Mouse (Mus musculus) midbrain, embryonic 12.5 days (tissue): ENCODE data around the gene Psip1. TPM values are rescaled to one million over a fixed set of nuclear protein-coding genes. Genes with fewer than 3 reads are reported as not detected.
"Not testable (repeated sequence)": the region's sequence is repeated elsewhere in the genome, so short reads cannot be mapped to it uniquely, and the experiment has no call there.

Experiments
- ATAC-seq: fragments of 200-750 bp; cut with Nextera tagmentation; 2 replicates; pipeline ENCODE4 v1.8.0; 2017; ENCODE audit warnings: low read depth, moderate TSS enrichment, moderate library complexity; ENCODE audit not compliant: low FRiP score
- H3K27ac ChIP-seq: fragments of 300-500 bp; sonication (generic); replicated peaks from 2 replicates; pipeline ENCODE4 v1.5.1; 2016; ENCODE audit warnings: mild to moderate bottlenecking
- H3K27me3 ChIP-seq: fragments of 300-500 bp; sonication (generic); 2 replicates; pipeline ENCODE4 v1.6.1; 2016; ENCODE audit warnings: mild to moderate bottlenecking
- H3K36me3 ChIP-seq: fragments of 300-500 bp; sonication (generic); 2 replicates; pipeline ENCODE4 v1.6.1; 2016
- H3K4me1 ChIP-seq: fragments of 300-500 bp; sonication (generic); 2 replicates; pipeline ENCODE4 v1.6.1; 2016
- H3K4me2 ChIP-seq: fragments of 300-500 bp; sonication (generic); replicated peaks from 2 replicates; pipeline ENCODE4 v1.6.1; 2016; ENCODE audit warnings: mild to moderate bottlenecking, moderate library complexity
- H3K4me3 ChIP-seq: fragments of 300-500 bp; sonication (generic); 2 replicates; pipeline ENCODE4 v1.5.1; 2016; ENCODE audit warnings: mild to moderate bottlenecking
- H3K9ac ChIP-seq: fragments of 300-500 bp; sonication (generic); replicated peaks from 2 replicates; pipeline ENCODE4 v1.6.1; 2016; ENCODE audit warnings: mild to moderate bottlenecking, moderate library complexity
- H3K9me3 ChIP-seq: fragments of 300-500 bp; sonication (generic); 2 replicates; pipeline ENCODE4 v1.6.1; 2016; ENCODE audit warnings: mild to moderate bottlenecking
- WGBS: fragments of 180-500 bp; shearing (Covaris S2); methylation state at CpG from one replicate; pipeline ENCODE4 v1.1.7; 2016; 5-methylcytosine and 5-hydroxymethylcytosine counted together
- polyA plus RNA-seq: library from polyadenylated mRNA; unstranded; fragments of >200 nt; fragmentation: Nextera tagmentation; extraction: Ambion mirVana; gene quantifications from 2 replicates; pipeline ENCODE4 v1.2.1, GENCODE M21; 2016

Psip1 gene
- polyA plus RNA-seq, 1 experiment from 2014 or later, result 449 TPM

DNA sequence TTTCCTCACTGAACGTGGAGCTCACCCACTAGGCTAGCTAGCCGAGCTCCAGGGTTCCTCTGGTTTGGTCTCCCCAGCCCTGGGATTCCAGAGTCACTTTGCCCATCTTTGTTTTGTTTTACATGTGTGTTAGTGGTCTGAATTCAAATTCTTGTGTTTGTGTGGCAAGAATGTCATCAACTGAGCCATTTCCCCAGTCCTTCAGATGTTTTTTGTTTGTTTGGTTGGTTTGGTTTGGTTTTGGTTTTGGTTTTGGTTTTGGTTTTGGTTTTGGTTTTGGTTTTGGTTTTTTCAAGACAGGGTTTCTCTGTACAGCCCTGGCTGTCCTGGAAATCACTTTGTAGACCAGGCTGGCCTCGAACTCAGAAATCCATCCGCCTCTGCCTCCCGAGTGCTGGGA, 10.8 kb upstream of the Psip1 start:
- H3K4me3 ChIP-seq, H3K9ac ChIP-seq, H3K4me1 ChIP-seq, H3K4me2 ChIP-seq, H3K27ac ChIP-seq, H3K9me3 ChIP-seq, ATAC-seq, H3K27me3 ChIP-seq, H3K36me3 ChIP-seq: not testable (repeated sequence)
- WGBS, result 90% methylated on average over 5 of the region's 5 CpGs

DNA sequence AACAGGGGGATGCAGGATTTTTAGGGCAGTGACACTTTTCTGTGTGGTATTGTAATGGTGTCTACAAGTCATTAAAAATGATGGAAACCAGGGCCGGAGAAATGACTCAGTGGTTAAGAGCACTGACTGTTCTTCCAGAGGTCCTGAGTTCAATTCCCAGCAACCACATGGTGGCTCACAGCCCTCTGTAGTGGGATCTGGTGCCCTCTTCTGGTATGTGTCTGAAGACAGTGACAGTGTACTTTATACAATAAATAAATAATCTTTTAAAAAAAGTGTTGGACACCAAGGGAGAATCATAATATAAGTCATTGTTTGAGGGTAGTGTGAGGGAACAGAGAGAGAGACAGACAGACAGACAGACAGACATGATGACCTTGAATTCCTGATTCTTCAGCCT, 6.9 kb upstream of the Psip1 start:
- 100% methylated on average over 1 of the region's 1 CpGs for WGBS
- ATAC-seq, result no peak

DNA sequence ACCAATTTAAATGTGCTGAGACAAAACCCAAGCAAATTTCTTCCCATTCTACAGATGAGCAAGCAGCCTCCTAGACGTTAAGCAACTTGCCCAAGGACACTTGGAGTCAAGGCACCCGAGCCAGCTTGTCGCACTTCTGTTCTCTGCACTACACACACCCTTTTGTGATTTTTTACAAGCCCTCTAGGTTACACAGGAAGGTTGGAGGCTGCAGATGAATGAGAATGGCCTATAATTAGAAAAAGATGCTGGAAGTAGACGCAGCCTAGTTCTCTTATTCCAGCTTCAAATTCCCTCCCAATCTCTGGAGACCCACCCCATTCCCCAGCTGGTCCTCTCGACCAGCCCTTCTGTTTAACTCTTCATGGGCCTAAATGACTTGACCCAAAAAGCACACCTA, 2.9 kb upstream of the Psip1 start:
- Histone ChIP-seq H3K9ac (no peak overlapping the region), H3K4me3 (no peak overlapping the region), H3K27ac (no peak overlapping the region), H3K27me3 (no peaks in the 10 kb centered on the region), H3K9me3 (no peaks in the 10 kb centered on the region), H3K4me1 (peaks cover 27% of the 10 kb centered on the region), H3K4me2 (no peak overlapping the region), H3K36me3 (peaks cover 2% of the 10 kb centered on the region)
- WGBS, result 29% methylated on average over 5 of the region's 5 CpGs
- ATAC-seq, result no peak

More for the DNA sequence above, 6.9 kb upstream of the Psip1 start:
- Histone ChIP-seq H3K4me2 (no peak overlapping the region), H3K36me3 (no peaks in the 10 kb centered on the region), H3K27me3 (no peaks in the 10 kb centered on the region), H3K27ac (no peak overlapping the region), H3K4me3 (no peak overlapping the region), H3K9ac (no peak overlapping the region), H3K9me3 (no peaks in the 10 kb centered on the region), H3K4me1 (peaks cover 7% of the 10 kb centered on the region)

DNA sequence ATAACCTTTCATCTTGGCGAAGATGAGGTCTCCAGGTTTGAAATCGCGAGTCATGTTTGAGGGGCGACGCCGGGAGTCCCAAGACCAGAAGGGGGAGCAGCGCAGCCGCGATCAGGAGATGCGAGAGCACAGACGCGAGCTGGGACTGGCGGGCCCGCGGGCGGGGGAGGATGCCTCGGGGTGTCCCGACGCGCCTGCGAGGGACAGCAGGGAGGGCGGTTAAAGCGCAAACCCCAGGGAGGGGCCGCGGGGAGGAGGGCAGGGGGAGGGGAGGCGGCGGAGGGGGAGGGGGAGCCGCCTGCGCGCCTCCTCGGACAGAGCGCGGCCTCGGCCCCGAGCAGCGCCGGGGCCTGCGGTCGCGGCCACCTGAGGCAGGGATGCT, 533 bp downstream of the Psip1 start:
- ATAC-seq, result peak; percentile 79
- no peaks in the 10 kb centered on the region for H3K9me3 ChIP-seq
- H3K9ac ChIP-seq, result peak overlapping the region; percentile 98
- peak overlapping the region; percentile 66 for H3K4me2 ChIP-seq
- WGBS, result under 1% methylated on average over 12 of the region's 40 CpGs
- H3K36me3 ChIP-seq, result peaks cover 29% of the 10 kb centered on the region
- H3K4me3 ChIP-seq, result peak overlapping the region; percentile 99
- peaks cover 38% of the 10 kb centered on the region for H3K4me1 ChIP-seq
- H3K27ac ChIP-seq, result peak overlapping the region; percentile 100
- no peaks in the 10 kb centered on the region for H3K27me3 ChIP-seq

DNA sequence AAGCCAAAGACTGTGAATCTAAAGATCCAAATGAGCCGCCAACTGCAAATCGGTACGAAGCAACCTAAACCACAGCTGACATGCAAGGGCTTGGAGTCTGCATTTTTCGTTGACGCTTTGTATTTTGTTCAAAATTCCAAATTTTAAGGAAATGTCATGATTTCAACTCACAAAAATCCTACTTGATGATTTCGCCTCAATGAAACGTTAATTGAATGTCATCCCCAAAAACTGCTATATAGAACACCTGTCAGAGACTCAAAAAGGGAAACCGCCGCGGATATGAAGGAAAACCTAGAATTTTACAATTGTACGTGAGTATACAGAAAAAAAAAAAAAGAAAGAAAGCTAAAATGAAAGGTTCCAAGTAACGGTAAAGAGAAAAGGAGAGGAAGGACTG, 1.0 kb downstream of the Psip1 start:
- no peak for ATAC-seq
- H3K4me2 ChIP-seq, result peak overlapping the region; percentile 66
- H3K9me3 ChIP-seq, result no peaks in the 10 kb centered on the region
- H3K27ac ChIP-seq, result peak overlapping the region; percentile 100
- no peaks in the 10 kb centered on the region for H3K27me3 ChIP-seq
- peak overlapping the region; percentile 98 for H3K9ac ChIP-seq
- peak overlapping the region; percentile 99 for H3K4me3 ChIP-seq
- H3K4me1 ChIP-seq, result peaks cover 38% of the 10 kb centered on the region
- H3K36me3 ChIP-seq, result peaks cover 30% of the 10 kb centered on the region
- WGBS, result 22% methylated on average over 12 of the region's 12 CpGs

DNA sequence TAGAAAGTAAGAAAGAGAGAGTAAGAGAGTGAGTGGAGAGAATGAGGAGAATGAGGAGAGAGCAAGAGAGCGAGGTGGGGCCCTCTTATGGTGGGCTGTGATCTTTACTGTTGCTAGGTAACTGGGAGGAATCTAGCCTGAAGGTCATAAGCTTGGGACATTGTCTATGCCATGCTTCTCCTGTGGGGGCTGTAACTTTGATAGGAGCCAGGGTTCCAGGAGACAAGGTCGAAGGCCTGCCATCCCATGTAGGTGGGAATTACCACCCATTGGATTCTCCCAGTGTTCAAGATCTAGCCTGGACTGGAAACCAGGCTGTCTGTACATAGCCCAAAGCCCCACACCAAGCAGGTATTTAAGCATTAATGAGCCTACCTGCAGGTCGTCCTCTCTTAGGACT, 18.1 kb downstream of the Psip1 start:
- H3K9me3 ChIP-seq, result no peaks in the 10 kb centered on the region
- WGBS, result 59% methylated on average over 3 of the region's 3 CpGs
- H3K27ac ChIP-seq, result 0 out of 2 replicates have a peak overlapping the region, but pooled peaks have one; percentile 25
- H3K4me3 ChIP-seq, result no peak overlapping the region
- H3K9ac ChIP-seq, result no peak overlapping the region
- H3K4me1 ChIP-seq, result no peaks in the 10 kb centered on the region
- ATAC-seq, result 0 out of 2 replicates have a peak, but pooled peaks have one; percentile 38
- H3K4me2 ChIP-seq, result no peak overlapping the region
- H3K27me3 ChIP-seq, result no peaks in the 10 kb centered on the region
- H3K36me3 ChIP-seq, result peaks cover 80% of the 10 kb centered on the region

DNA sequence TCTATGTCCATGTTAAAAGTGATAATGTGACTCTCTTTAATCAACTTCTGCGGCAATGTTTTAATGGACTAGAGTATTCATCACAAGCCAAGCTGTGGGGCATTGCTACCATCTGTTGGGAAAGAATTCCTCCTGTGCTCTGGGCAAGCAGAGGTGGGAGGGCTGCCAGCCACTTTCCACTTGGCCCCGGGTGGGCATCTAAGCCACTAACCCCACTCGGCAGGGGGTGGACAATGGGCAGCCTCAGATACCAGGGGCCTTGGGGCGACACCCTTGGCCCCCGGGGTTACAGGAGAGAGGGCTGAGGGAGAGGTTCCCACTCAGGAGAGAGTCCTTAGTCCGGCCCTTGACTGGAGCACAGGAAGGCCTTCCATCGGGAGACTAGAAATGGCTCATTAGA, 18.6 kb downstream of the Psip1 start:
- H3K27ac ChIP-seq, result 0 out of 2 replicates have a peak overlapping the region, but pooled peaks have one; percentile 25
- no peaks in the 10 kb centered on the region for H3K27me3 ChIP-seq
- H3K9ac ChIP-seq, result no peak overlapping the region
- no peaks in the 10 kb centered on the region for H3K4me1 ChIP-seq
- peaks cover 80% of the 10 kb centered on the region for H3K36me3 ChIP-seq
- no peak for ATAC-seq
- H3K4me3 ChIP-seq, result no peak overlapping the region
- H3K9me3 ChIP-seq, result no peaks in the 10 kb centered on the region
- H3K4me2 ChIP-seq, result no peak overlapping the region
- WGBS, result 80% methylated on average over 7 of the region's 7 CpGs

DNA sequence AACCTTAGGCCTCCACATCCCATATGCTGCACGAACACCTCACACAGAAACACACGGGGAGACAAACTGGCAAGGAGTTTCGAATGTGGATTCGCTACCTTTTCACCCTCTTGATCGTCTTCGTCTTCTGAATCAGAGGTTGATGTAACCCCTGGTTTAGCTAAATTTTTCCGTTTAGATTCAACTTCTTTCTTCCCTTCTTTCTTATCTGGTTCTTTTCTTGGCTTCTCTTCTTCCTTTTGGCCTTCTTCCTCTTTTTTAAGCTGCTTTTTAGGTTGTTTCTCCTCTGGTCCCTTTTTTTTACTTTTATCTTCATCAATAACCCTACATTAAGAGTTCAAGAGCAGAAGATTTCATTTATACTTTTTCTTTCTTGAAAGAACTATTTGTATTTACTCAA, 21.4 kb downstream of the Psip1 start:
- no peaks in the 10 kb centered on the region for H3K9me3 ChIP-seq
- H3K4me3 ChIP-seq, result no peak overlapping the region
- H3K9ac ChIP-seq, result no peak overlapping the region
- no peak overlapping the region for H3K27ac ChIP-seq
- ATAC-seq, result no peak
- H3K27me3 ChIP-seq, result no peaks in the 10 kb centered on the region
- H3K4me2 ChIP-seq, result no peak overlapping the region
- 94% methylated on average over 7 of the region's 7 CpGs for WGBS
- H3K4me1 ChIP-seq, result no peaks in the 10 kb centered on the region
- H3K36me3 ChIP-seq, result peaks cover 74% of the 10 kb centered on the region

DNA sequence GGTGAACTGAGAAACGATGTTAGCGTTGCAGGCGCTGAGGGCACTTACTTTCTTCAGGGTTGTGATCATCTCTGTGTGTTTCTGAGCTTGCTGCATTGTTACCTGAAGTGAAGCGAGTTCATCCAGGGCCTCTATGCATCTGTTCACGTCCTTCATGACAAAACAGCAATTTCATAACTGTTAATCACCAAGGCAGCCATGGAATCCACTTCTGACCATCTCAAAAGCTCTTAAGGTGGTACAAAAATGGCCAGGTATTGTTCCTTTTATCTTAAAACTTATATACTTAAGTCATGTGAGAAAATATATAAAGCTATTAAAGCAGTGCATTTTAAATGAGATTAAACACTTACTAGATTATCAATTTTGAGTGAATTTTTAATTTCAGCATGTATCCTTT, 26.2 kb downstream of the Psip1 start:
- Histone ChIP-seq H3K36me3 (peaks cover 81% of the 10 kb centered on the region), H3K9ac (no peak overlapping the region), H3K4me3 (no peak overlapping the region), H3K27me3 (no peaks in the 10 kb centered on the region), H3K27ac (no peak overlapping the region), H3K9me3 (no peaks in the 10 kb centered on the region), H3K4me1 (no peaks in the 10 kb centered on the region), H3K4me2 (no peak overlapping the region)
- ATAC-seq, result no peak
- WGBS, result 97% methylated on average over 5 of the region's 5 CpGs

DNA sequence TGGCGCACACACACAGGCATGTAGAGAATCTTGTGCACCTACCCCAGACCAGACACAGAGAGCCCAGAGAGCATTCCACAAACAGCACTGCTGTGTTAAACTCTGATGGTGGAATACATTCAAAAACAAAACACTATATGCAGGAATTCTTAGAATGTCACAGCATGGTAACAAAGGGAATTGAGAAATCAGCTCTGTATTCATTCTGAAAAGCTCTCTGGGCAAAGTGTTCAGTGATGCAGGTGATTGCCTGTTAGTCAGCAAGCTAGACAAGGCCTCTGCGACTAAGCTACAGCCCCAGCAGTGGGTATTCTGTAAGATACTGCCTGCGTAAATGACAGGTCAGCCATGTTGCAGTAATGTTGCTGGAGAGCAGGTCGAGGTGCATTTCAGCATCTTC, 35.5 kb downstream of the Psip1 start:
- Histone ChIP-seq H3K27ac (no peak overlapping the region), H3K4me3 (no peak overlapping the region), H3K27me3 (no peaks in the 10 kb centered on the region), H3K9me3 (no peaks in the 10 kb centered on the region), H3K9ac (no peak overlapping the region), H3K4me1 (no peaks in the 10 kb centered on the region), H3K4me2 (no peak overlapping the region), H3K36me3 (peaks cover 61% of the 10 kb centered on the region)
- 89% methylated on average over 4 of the region's 4 CpGs for whole genome bisulfite sequencing
- ATAC-seq, result no peak

DNA sequence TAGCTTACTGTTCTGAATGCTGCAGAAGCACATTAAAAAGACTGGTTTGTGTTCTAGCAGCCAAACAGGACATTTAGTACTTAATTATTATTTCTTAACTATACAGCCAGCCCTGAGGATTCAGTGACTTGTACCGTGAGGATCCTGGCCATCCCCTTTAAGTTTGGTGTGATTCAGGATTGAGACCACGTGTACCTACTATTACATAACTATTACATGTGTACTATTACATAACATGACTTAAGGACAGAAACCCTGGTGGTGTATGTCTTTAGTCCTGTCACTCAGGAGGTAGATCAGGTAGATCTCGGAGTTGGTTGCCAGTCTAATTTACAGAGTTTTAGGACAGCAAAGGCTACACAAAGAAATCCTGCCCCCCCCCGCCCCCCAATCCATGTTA, 45.2 kb downstream of the Psip1 start:
- no peak overlapping the region for H3K4me2 ChIP-seq
- H3K9ac ChIP-seq, result no peak overlapping the region
- H3K4me1 ChIP-seq, result 0 out of 2 replicates have a peak, but pooled peaks cover 2% of the 10 kb centered on the region
- no peak for ATAC-seq
- H3K36me3 ChIP-seq, result peaks cover 61% of the 10 kb centered on the region
- no peaks in the 10 kb centered on the region for H3K27me3 ChIP-seq
- H3K4me3 ChIP-seq, result no peak overlapping the region
- H3K9me3 ChIP-seq, result no peaks in the 10 kb centered on the region
- H3K27ac ChIP-seq, result no peak overlapping the region
- 90% methylated on average over 4 of the region's 4 CpGs for WGBS

DNA sequence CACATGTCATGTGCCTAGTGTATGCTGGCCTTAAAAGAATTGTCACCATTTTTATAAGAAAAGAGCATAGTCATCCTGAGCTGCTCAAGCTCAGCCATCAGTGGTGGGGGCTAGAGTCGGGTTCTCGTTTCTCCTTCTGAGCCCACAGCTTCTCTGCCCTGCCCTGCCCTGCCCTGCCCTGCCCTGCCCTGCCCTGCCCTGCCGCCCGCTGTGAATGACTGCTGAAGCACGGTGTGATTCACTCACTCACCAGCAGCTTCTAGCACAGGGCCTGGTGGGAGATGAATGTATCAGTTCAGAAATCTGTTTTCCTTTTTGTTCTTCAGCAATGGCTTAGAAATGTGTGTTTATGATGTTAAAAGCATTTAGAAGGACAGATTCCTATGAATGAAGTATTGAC, 47.2 kb downstream of the Psip1 start:
- no peak overlapping the region for H3K4me3 ChIP-seq
- H3K9ac ChIP-seq, result no peak overlapping the region
- H3K4me1 ChIP-seq, result 0 out of 2 replicates have a peak, but pooled peaks cover 2% of the 10 kb centered on the region
- H3K27ac ChIP-seq, result no peak overlapping the region
- H3K27me3 ChIP-seq, result no peaks in the 10 kb centered on the region
- H3K4me2 ChIP-seq, result no peak overlapping the region
- 53% methylated on average over 5 of the region's 5 CpGs for WGBS
- no peaks in the 10 kb centered on the region for H3K9me3 ChIP-seq
- H3K36me3 ChIP-seq, result peaks cover 81% of the 10 kb centered on the region
- ATAC-seq, result no peak

DNA sequence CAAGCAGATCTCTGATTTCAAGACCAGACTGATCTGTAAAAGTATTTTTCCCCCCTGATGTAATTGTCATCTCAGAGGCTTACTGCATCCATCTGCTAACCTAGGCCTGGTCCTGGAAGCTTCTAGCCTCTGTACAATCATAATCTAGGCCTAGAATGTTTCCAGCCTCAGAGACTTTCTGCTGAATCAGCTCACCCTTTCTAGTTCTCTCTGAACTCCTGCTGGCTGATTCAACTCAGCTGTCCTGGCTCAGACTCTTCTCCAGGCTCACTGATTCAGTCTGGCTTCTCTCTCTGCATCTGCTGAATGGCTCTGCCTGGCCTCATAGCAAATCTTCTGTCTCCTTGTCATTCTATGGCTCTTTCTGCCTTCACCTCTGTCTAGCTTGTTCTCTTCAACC, 48.1 kb downstream of the Psip1 start:
- peaks cover 89% of the 10 kb centered on the region for H3K36me3 ChIP-seq
- no peak for ATAC-seq
- no peak overlapping the region for H3K4me3 ChIP-seq
- H3K4me1 ChIP-seq, result 0 out of 2 replicates have a peak, but pooled peaks cover 2% of the 10 kb centered on the region
- H3K27ac ChIP-seq, result no peak overlapping the region
- H3K9me3 ChIP-seq, result no peaks in the 10 kb centered on the region
- H3K4me2 ChIP-seq, result no peak overlapping the region
- H3K9ac ChIP-seq, result no peak overlapping the region
- no peaks in the 10 kb centered on the region for H3K27me3 ChIP-seq
